Mouse (Mus musculus) CH12.LX (cell line): ENCODE data around the gene Lrrfip1. TPM values are rescaled to one million over a fixed set of nuclear protein-coding genes. Genes with fewer than 3 reads are reported as not detected.

Experiments used
- DNase-seq: peaks from one replicate; pipeline ENCODE4 v3.0.0-alpha.2; 2013; ENCODE audit errors: extremely low read depth
- H3K27ac ChIP-seq: 2 replicates; pipeline ENCODE4 v1.5.1; 2012; ENCODE audit warnings: low read depth, mild to moderate bottlenecking, control low read depth, moderate library complexity; ENCODE audit not compliant: insufficient read depth
- H3K27me3 ChIP-seq: replicated peaks from 2 replicates; pipeline ENCODE3; 2012; ENCODE audit warnings: inconsistent platforms
- H3K36me3 ChIP-seq, 2 experiments: replicated peaks in 1 of 2; 2 replicates each; pipeline versions ENCODE3 to v1.6.1; 2012; ENCODE audit warnings: inconsistent platforms in 1 of 2, low read length in 1 of 2, mild to moderate bottlenecking in 1 of 2, mixed read lengths in 1 of 2, moderate library complexity in 1 of 2; ENCODE audit not compliant: control insufficient read depth in 1 of 2, insufficient read depth in 1 of 2
- H3K4me1 ChIP-seq, 2 experiments: 2 replicates each; pipeline ENCODE4 v1.6.1; 2012; ENCODE audit warnings: inconsistent platforms in 1 of 2, moderate library complexity in 1 of 2; ENCODE audit not compliant: insufficient read depth in 2 of 2, control insufficient read depth in 1 of 2
- H3K4me2 ChIP-seq: 2 replicates; pipeline ENCODE4 v1.6.1; 2012; ENCODE audit warnings: low read depth, mild to moderate bottlenecking, control low read depth; ENCODE audit not compliant: poor library complexity, insufficient read depth, severe bottlenecking
- H3K4me3 ChIP-seq, 3 experiments: fragments of 150-350 bp in 1 of 3; sonication (generic) in 1 of 3; replicated peaks in 1 of 3; 2 replicates each; pipeline versions ENCODE3 to v1.5.1; 2011 to 2012; ENCODE audit warnings: low read depth in 2 of 3, low read length in 2 of 3, mild to moderate bottlenecking in 2 of 3, moderate library complexity in 2 of 3, control low read depth in 1 of 3, improper control_type of control experiment in 1 of 3, inconsistent platforms in 1 of 3, mixed read lengths in 1 of 3; ENCODE audit not compliant: poor library complexity in 1 of 3
- H3K79me2 ChIP-seq: replicated peaks from 2 replicates; pipeline ENCODE4 v1.6.1; 2012; ENCODE audit warnings: mild to moderate bottlenecking, moderate library complexity; ENCODE audit not compliant: control insufficient read depth, poor library complexity, insufficient read depth, severe bottlenecking; ENCODE audit errors: extremely low read depth
- H3K9ac ChIP-seq: 2 replicates; pipeline ENCODE4 v1.6.1; 2012; ENCODE audit warnings: low read depth, mild to moderate bottlenecking, control low read depth, moderate library complexity; ENCODE audit not compliant: insufficient read depth
- H3K9me3 ChIP-seq: replicated peaks from 2 replicates; pipeline ENCODE3; 2012; ENCODE audit warnings: low read length, inconsistent platforms, mixed read lengths
- BHLHE40 ChIP-seq: IDR thresholded peaks from 2 replicates; pipeline ENCODE4 v1.6.1; 2011; ENCODE audit warnings: mild to moderate bottlenecking, low read depth, low read length, improper control_type of control experiment
- CTCF ChIP-seq, 2 experiments: IDR thresholded peaks in 1 of 2; conservative IDR thresholded peaks in 1 of 2; 2 replicates each; pipeline ENCODE4 v1.5.1; 2011 to 2012; ENCODE audit warnings: low read depth in 2 of 2, low read length in 2 of 2, improper control_type of control experiment in 1 of 2, inconsistent platforms in 1 of 2, mild to moderate bottlenecking in 1 of 2, moderate library complexity in 1 of 2
- E2F4 ChIP-seq: IDR thresholded peaks from 2 replicates; pipeline ENCODE4 v1.6.1; 2011; ENCODE audit warnings: low read depth, low read length, improper control_type of control experiment; ENCODE audit not compliant: insufficient replicate concordance
- ETS1 ChIP-seq: conservative IDR thresholded peaks from 2 replicates; pipeline ENCODE4 v1.6.1; 2012; ENCODE audit warnings: low read depth, mild to moderate bottlenecking, inconsistent platforms, low read length, improper control_type of control experiment, moderate library complexity
- GABPA ChIP-seq: IDR thresholded peaks from 2 replicates; pipeline ENCODE4 v1.6.1; 2012; ENCODE audit warnings: low read depth, low read length, improper control_type of control experiment, inconsistent platforms; ENCODE audit not compliant: insufficient replicate concordance
- HCFC1 ChIP-seq: IDR thresholded peaks from 2 replicates; pipeline ENCODE4 v1.6.1; 2012; ENCODE audit warnings: low read depth, mild to moderate bottlenecking, inconsistent platforms, low read length, improper control_type of control experiment
- IRF4 ChIP-seq: IDR thresholded peaks from 2 replicates; pipeline ENCODE4 v1.6.1; 2014; ENCODE audit warnings: low read depth, mild to moderate bottlenecking, inconsistent platforms, low read length, improper control_type of control experiment
- JUN ChIP-seq: IDR thresholded peaks from 2 replicates; pipeline ENCODE4 v1.6.1; 2011; ENCODE audit warnings: low read depth, mild to moderate bottlenecking, low read length, improper control_type of control experiment, moderate library complexity; ENCODE audit not compliant: insufficient read depth
- JUND ChIP-seq: conservative IDR thresholded peaks from 2 replicates; pipeline ENCODE4 v1.6.1; 2011; ENCODE audit warnings: low read depth, low read length, improper control_type of control experiment
- KAT2A ChIP-seq: IDR thresholded peaks from 2 replicates; pipeline ENCODE4 v1.6.1; 2012; ENCODE audit warnings: low read length, improper control_type of control experiment, inconsistent platforms; ENCODE audit not compliant: insufficient replicate concordance
- MAX ChIP-seq: IDR thresholded peaks from 2 replicates; pipeline ENCODE4 v1.6.1; 2011; ENCODE audit warnings: low read length, improper control_type of control experiment
- MAZ ChIP-seq: IDR thresholded peaks from 2 replicates; pipeline ENCODE4 v1.6.1; 2012; ENCODE audit warnings: low read depth, mild to moderate bottlenecking, inconsistent platforms, low read length, improper control_type of control experiment, moderate library complexity
- MEF2A ChIP-seq: IDR thresholded peaks from 2 replicates; pipeline ENCODE4 v1.6.1; 2014; ENCODE audit warnings: low read depth, mild to moderate bottlenecking, inconsistent platforms, low read length, improper control_type of control experiment, borderline replicate concordance
- NELFE ChIP-seq: IDR thresholded peaks from 2 replicates; pipeline ENCODE4 v1.6.1; 2011; ENCODE audit warnings: low read depth, low read length, improper control_type of control experiment
- NRF1 ChIP-seq: IDR thresholded peaks from 2 replicates; pipeline ENCODE4 v1.6.1; 2014; ENCODE audit warnings: low read depth, mild to moderate bottlenecking, inconsistent platforms, low read length, improper control_type of control experiment, moderate library complexity
- PAX5 ChIP-seq: IDR thresholded peaks from 2 replicates; pipeline ENCODE4 v1.6.1; 2012; ENCODE audit warnings: low read length, inconsistent platforms, mixed read lengths
- POLR2A ChIP-seq: IDR thresholded peaks from 2 replicates; pipeline ENCODE4 v1.6.1; 2011; ENCODE audit warnings: low read depth, mild to moderate bottlenecking, improper control_type of control experiment, low read length
- POLR2AphosphoS2 ChIP-seq: IDR thresholded peaks from 2 replicates; pipeline ENCODE4 v1.6.1; 2011; ENCODE audit warnings: low read depth, low read length, improper control_type of control experiment
- RAD21 ChIP-seq: IDR thresholded peaks from 2 replicates; pipeline ENCODE4 v1.6.1; 2011; ENCODE audit warnings: low read depth, mild to moderate bottlenecking, low read length, improper control_type of control experiment, moderate library complexity
- SIN3A ChIP-seq: IDR thresholded peaks from 2 replicates; pipeline ENCODE4 v1.6.1; 2012; ENCODE audit warnings: low read length, improper control_type of control experiment, inconsistent platforms
- SMC3 ChIP-seq: IDR thresholded peaks from 2 replicates; pipeline ENCODE4 v1.6.1; 2011; ENCODE audit warnings: low read depth, low read length, improper control_type of control experiment
- TCF12 ChIP-seq: IDR thresholded peaks from 2 replicates; pipeline ENCODE4 v1.6.1; 2014; ENCODE audit warnings: low read depth, mild to moderate bottlenecking, inconsistent platforms, low read length, improper control_type of control experiment
- UBTF ChIP-seq: IDR thresholded peaks from 2 replicates; pipeline ENCODE4 v1.6.1; 2012; ENCODE audit warnings: low read depth, mild to moderate bottlenecking, inconsistent platforms, low read length, improper control_type of control experiment, moderate library complexity
- USF2 ChIP-seq: conservative IDR thresholded peaks from 2 replicates; pipeline ENCODE4 v1.6.1; 2011; ENCODE audit warnings: low read depth, low read length, improper control_type of control experiment
- ZC3H11A ChIP-seq: IDR thresholded peaks from 2 replicates; pipeline ENCODE4 v1.6.1; 2012; ENCODE audit warnings: low read depth, mild to moderate bottlenecking, inconsistent platforms, low read length, improper control_type of control experiment
- ZNF384 ChIP-seq: IDR thresholded peaks from 2 replicates; pipeline ENCODE4 v1.6.1; 2012; ENCODE audit warnings: low read depth, low read length, improper control_type of control experiment, inconsistent platforms
- dilution Hi-C: fragments of 300-500 bp; cut with MboI; formaldehyde crosslinking; loops from 2 replicates; pipeline ENCODE4 v1.14.3; 2020; ENCODE audit warnings: low sequenced_read_pairs; ENCODE audit not compliant: extremely low pct_unique_long_range_greater_than_20kb, extremely low pct_ligation_motif_present
- in situ Hi-C: fragments of 300-500 bp; cut with MboI; formaldehyde crosslinking; loops from 3 replicates; pipeline ENCODE4 v1.14.3; 2019; ENCODE audit warnings: low sequenced_read_pairs, low pct_ligation_motif_present, low pct_unique_long_range_greater_than_20kb, mixed read lengths
- polyA plus RNA-seq: library from polyadenylated mRNA; unstranded; fragments of >175 nt; gene quantifications from 2 replicates; pipeline ENCODE4 v1.2.1, GENCODE M21; 2012; ENCODE audit warnings: low read depth; ENCODE audit not compliant: insufficient read length
- total RNA-seq, 2 experiments: library from RNA; depleted of rRNA; stranded (reverse); fragments of 300-350 nt in 1 of 2; fragments of >200 nt in 1 of 2; gene quantifications; 2 replicates each; pipeline ENCODE4 v1.2.3; 2012 to 2014

The Lrrfip1 gene
- total and polyA plus RNA-seq, 3 experiments: 17.2 to 30.5 (median 19.1) TPM

DNA sequence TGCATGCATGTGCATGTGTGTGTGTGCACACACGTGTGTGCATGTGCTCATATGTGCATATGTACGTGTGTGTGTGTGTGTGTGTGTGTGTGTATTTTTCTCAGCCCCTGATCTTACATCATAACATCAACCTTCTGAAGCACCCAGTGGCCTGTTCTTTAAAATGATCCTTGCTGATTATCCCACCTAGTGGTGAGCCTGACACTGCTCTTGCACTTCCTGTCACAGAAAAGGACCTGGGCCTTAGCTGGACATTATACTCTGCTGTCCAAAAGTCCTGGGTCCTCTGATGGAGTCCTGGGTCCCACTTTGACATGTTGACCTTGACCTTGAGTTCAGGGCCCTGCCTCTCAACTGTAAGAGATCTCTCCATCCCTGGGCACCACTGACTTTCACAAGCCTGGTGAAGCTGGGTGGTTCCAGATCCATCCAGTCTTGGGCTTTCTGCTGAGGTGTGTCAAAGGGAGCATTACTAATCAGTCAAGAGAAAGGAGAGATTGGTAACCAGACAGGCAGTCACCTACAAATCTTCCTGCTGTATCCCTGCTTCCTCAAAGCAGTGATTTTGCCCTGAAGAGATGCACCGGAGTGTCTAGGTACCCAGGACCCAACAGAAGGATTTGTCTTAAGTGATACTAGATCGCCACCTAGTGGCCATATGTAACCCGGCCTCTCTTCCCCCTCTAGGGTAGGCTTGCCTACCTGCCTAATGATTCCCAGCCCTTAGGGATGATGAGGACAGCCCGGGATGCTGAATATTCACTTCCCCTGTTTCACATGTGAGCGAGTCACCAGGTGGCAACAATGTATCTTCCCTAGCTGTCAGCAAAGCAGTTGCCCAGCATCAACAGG is 42.1 kb upstream of the Lrrfip1 start:
- no peaks in the 10 kb centered on the region for H3K9me3 ChIP-seq
- peak; percentile 67 for DNase-seq
- no peak for TF ChIP-seq IRF4
- peak; percentile 39; the same call in 1 of the 2 replicates for TF ChIP-seq ZC3H11A
- TF ChIP-seq ETS1: no peak
- TF ChIP-seq NRF1: no peak
- no peak for TF ChIP-seq POLR2AphosphoS2
- TF ChIP-seq RAD21: peak; percentile 92
- TF ChIP-seq PAX5: no peak
- TF ChIP-seq SIN3A: no peak
- TF ChIP-seq KAT2A: no peak
- no peak for TF ChIP-seq GABPA
- no peak for TF ChIP-seq BHLHE40
- TF ChIP-seq CTCF (conservative IDR thresholded peaks at IDR 0.05 in 1 of 2, IDR thresholded peaks at IDR 0.05 in 1 of 2; ENCODE audit: low read depth in 2 of 2, low read length in 2 of 2): peak; percentile 86 to 87
- TF ChIP-seq NELFE: peak; percentile 42; the same call in 1 of the 2 replicates
- TF ChIP-seq SMC3: peak; percentile 81
- 0 out of 2 replicates have a peak, but pooled peaks have one; percentile 19 for TF ChIP-seq JUND
- no peak for TF ChIP-seq TCF12
- TF ChIP-seq HCFC1: no peak

GRCm38 (mm10) chr1:90962526-90962925 is 36.0 kb upstream of the Lrrfip1 start:
- TF ChIP-seq UBTF: no peak
- TF ChIP-seq ETS1: no peak
- no peak for TF ChIP-seq HCFC1
- TF ChIP-seq MAZ: no peak
- TF ChIP-seq MAX: no peak
- TF ChIP-seq IRF4: no peak
- TF ChIP-seq CTCF (conservative IDR thresholded peaks at IDR 0.05 in 1 of 2, IDR thresholded peaks at IDR 0.05 in 1 of 2; ENCODE audit: low read depth in 2 of 2, low read length in 2 of 2): no peak
- no peak for TF ChIP-seq POLR2A
- no peak for TF ChIP-seq JUN
- TF ChIP-seq KAT2A: no peak
- no peak for TF ChIP-seq E2F4
- TF ChIP-seq MEF2A: no peak
- TF ChIP-seq ZNF384: no peak
- TF ChIP-seq USF2: no peak
- TF ChIP-seq ZC3H11A: no peak
- no peak for TF ChIP-seq SMC3
- no peak for TF ChIP-seq GABPA
- TF ChIP-seq POLR2AphosphoS2: no peak
- TF ChIP-seq, all 38 proteins: peak for 0
- dilution Hi-C loops: no loop called here
- Histone ChIP-seq H3K27ac (no peak overlapping the region), H3K36me3 (no peaks in the 10 kb centered on the region), H3K4me2 (no peak overlapping the region), H3K9me3 (no peaks in the 10 kb centered on the region), H3K9ac (no peak overlapping the region), H3K4me3 (no peak overlapping the region), H3K27me3 (peaks cover 81% of the 10 kb centered on the region), H3K79me2 (no peaks in the 10 kb centered on the region), H3K4me1 (no peaks in the 10 kb centered on the region)
- in situ Hi-C loops: no loop called here
- DNase-seq: no peak

More for the DNA sequence above, 42.1 kb upstream of the Lrrfip1 start:
- in situ Hi-C loops (loop anchor here (10.0 kb wide), 1 partner anchor 312 kb away; no protein-coding TSS in a partner anchor), dilution Hi-C loops (no loop called here)
- Histone ChIP-seq H3K4me2 (no peak overlapping the region), H3K27ac (no peak overlapping the region), H3K79me2 (no peaks in the 10 kb centered on the region), H3K4me3 (no peak overlapping the region), H3K27me3 (peaks cover 78% of the 10 kb centered on the region), H3K9ac (no peak overlapping the region), H3K4me1 (no peaks in the 10 kb centered on the region), H3K36me3 (no peaks in the 10 kb centered on the region)
